Mouse (Mus musculus): ENCODE measurements around the gene Mocs3.

- TF ChIP-seq CTCF (IDR thresholded peaks at IDR 0.05; ENCODE audit: low read depth) (no peak), EP300 (optimal IDR thresholded peaks at IDR 0.05) (no peak)
Measured at GRCm38 (mm10) chr2:168238335-168238734, 7.9 kb downstream of the Mocs3 start.
